Mouse (Mus musculus) myocyte (in vitro differentiated cells): ENCODE measurements around the gene Arnt2.

Experiments used
- CEBPB ChIP-seq: IDR thresholded peaks from 2 replicates; pipeline ENCODE4 v1.6.1; 2011; ENCODE audit warnings: mild to moderate bottlenecking, moderate library complexity; ENCODE audit not compliant: poor library complexity, insufficient read depth, severe bottlenecking
- E2F4 ChIP-seq: IDR thresholded peaks from one replicate; pipeline ENCODE4 v1.6.1; 2011; ENCODE audit warnings: mild to moderate bottlenecking, control low read depth, moderate library complexity; ENCODE audit not compliant: insufficient read depth
- MAX ChIP-seq: IDR thresholded peaks from one replicate; pipeline ENCODE4 v1.6.1; 2011; ENCODE audit warnings: low read depth, mild to moderate bottlenecking, control low read depth
- MYOD1 ChIP-seq, 3 experiments: IDR thresholded peaks; one replicate each; pipeline ENCODE4 v1.6.1; 2011; ENCODE audit warnings: control low read depth in 2 of 3, low read depth in 2 of 3, mild to moderate bottlenecking in 2 of 3, moderate library complexity in 1 of 3; ENCODE audit not compliant: insufficient read length in 2 of 3, control insufficient read depth in 1 of 3
- MYOG ChIP-seq, 3 experiments: IDR thresholded peaks; one replicate each; pipeline ENCODE4 v1.6.1; 2011; ENCODE audit warnings: control low read depth in 2 of 3, low read depth in 2 of 3, mild to moderate bottlenecking in 2 of 3; ENCODE audit not compliant: insufficient read length in 2 of 3, control insufficient read depth in 1 of 3, insufficient read depth in 1 of 3
- POLR2A ChIP-seq: IDR thresholded peaks from one replicate; pipeline ENCODE4 v1.6.1; 2011; ENCODE audit warnings: low read depth, mild to moderate bottlenecking, control low read depth, moderate library complexity; ENCODE audit not compliant: insufficient read length
- POLR2AphosphoS2 ChIP-seq: IDR thresholded peaks from one replicate; pipeline ENCODE4 v1.6.1; 2011; ENCODE audit warnings: low read depth, control low read depth; ENCODE audit not compliant: insufficient read length
- REST ChIP-seq: IDR thresholded peaks from one replicate; pipeline ENCODE4 v1.6.1; 2011; ENCODE audit warnings: mild to moderate bottlenecking, control low read depth, moderate library complexity; ENCODE audit not compliant: insufficient read depth, insufficient read length
- SRF ChIP-seq: IDR thresholded peaks from one replicate; pipeline ENCODE4 v1.6.1; 2011; ENCODE audit warnings: low read depth; ENCODE audit not compliant: control insufficient read depth, insufficient read length
- USF1 ChIP-seq: IDR thresholded peaks from one replicate; pipeline ENCODE4 v1.6.1; 2011; ENCODE audit warnings: low read depth, mild to moderate bottlenecking, control low read depth, moderate library complexity

- no peak for TF ChIP-seq POLR2A
- TF ChIP-seq SRF, result no peak
- no peak for TF ChIP-seq MYOG (IDR thresholded peaks at IDR 0.05; ENCODE audit: control insufficient read depth in 1 of 3, insufficient read depth in 1 of 3, insufficient read length in 2 of 3, low read depth in 2 of 3)
- no peak for TF ChIP-seq MAX
- no peak for TF ChIP-seq CEBPB
- no peak for TF ChIP-seq USF1
- TF ChIP-seq POLR2AphosphoS2, result no peak
- TF ChIP-seq E2F4, result no peak
- TF ChIP-seq MYOD1 (IDR thresholded peaks at IDR 0.05; ENCODE audit: control insufficient read depth in 1 of 3, insufficient read length in 2 of 3, low read depth in 2 of 3), result no peak
- no peak for TF ChIP-seq REST
Measured at GRCm38 (mm10) chr7:84293054-84293453, 116.9 kb downstream of the Arnt2 start.
